In the genomic region with DNA sequence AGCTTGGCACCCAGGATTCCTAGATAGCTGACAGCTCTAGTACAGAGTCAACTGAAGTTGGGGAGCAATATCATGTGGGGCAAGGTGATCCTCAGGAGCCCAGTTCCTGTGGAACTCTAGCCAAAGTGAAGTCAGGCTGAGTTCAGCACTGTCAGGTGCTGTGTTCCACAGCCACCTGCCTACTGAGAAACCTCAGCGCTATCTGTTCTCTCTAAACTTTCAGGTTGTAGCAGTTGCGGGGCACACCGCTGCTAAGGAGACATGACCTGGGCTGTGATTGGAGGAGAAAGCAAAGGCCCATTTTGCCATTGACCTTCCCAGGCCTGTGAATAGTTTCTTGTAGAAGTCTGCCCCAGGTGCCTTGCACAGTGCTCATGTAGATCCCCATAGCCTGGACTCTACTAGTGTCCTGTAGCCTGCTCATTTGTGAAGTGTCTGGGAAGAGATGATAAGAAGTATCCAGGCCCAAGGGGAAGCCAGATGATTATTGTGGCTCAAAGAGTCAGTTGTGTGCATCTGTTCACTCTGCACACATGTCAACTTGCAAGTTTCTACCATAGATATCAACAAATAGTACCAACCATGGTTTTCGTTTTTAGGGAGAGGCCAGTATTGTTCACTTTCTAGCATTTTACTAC, we compare ENCODE assay signal across 27 mouse cellular contexts. TPM values are rescaled to one million over a fixed set of nuclear protein-coding genes. Genes with fewer than 3 reads are reported as not detected.
A peak's percentile ranks its signal among the peaks of the same experiment; 100 is the strongest.
DNase-seq lines count a peak whose midpoint lies in the region; ATAC-seq and TF ChIP-seq lines count a peak whose summit lies in the region.
"Not testable (repeated sequence)": the region's sequence is repeated elsewhere in the genome, so short reads cannot be mapped to it uniquely, and the experiment has no call there.
"Had no signal": no experiment of that assay in that cellular context is flagged by ENCODE, and none has a peak within 500 bp of the region (broad histone marks: within the 10 kb centered on the region; RNA-seq: fewer than 3 reads in every experiment).

No protein-coding gene starts in this region.

- H3K4me2 ChIP-seq in heart, embryonic 11.5 days; liver, embryonic 13.5 days; liver, embryonic 16.5 days (ENCODE audit: low read depth, low read length): not testable (repeated sequence)

- peak; percentile 85 for ATAC-seq in G1E (ENCODE audit: extremely low read depth, insufficient number of reproducible peaks, low FRiP score, poor library complexity, severe bottlenecking)
- peak; percentile 39; the same call in 1 of the 2 replicates for ATAC-seq in common myeloid progenitor, adult 5-6 weeks (replicated peaks; ENCODE audit: low read depth, poor library complexity, severe bottlenecking)
- 0 out of 2 replicates have a peak, but pooled peaks have one; percentile 57 for ATAC-seq in heart, embryonic 11.5 days (replicated peaks; ENCODE audit: insufficient number of reproducible peaks, low FRiP score, low TSS enrichment)
- peak; percentile 96 for ATAC-seq in liver, embryonic 13.5 days (ENCODE audit: low read depth)
- peak; percentile 87 for ATAC-seq in liver, embryonic 16.5 days (ENCODE audit: low read depth)
- ATAC-seq in megakaryocyte, adult 5-6 weeks (ENCODE audit: poor library complexity, severe bottlenecking): 0 out of 2 replicates have a peak, but pooled peaks have one; percentile 3
- peak; percentile 96 for ATAC-seq in megakaryocyte-erythroid progenitor cell, adult 5-6 weeks (replicated peaks; ENCODE audit: low FRiP score, low TSS enrichment, poor library complexity, severe bottlenecking)

- H3K27me3 ChIP-seq in G1E (ENCODE audit: insufficient read depth, low read length); heart, embryonic 11.5 days (ENCODE audit: control insufficient read depth, insufficient read depth, low read length); liver, embryonic 13.5 days; liver, embryonic 16.5 days (ENCODE audit: control insufficient read depth, insufficient read depth, low read depth, low read length): not testable (repeated sequence)

- not testable (repeated sequence) for DNase-seq in G1E (ENCODE audit: low spot score); liver, embryonic 13.5 days

- peaks cover 24% of the 10 kb centered on the region for H3K4me1 ChIP-seq in G1E (ENCODE audit: insufficient read depth, low read depth, low read length)
- not testable (repeated sequence) for H3K4me1 ChIP-seq in heart, embryonic 11.5 days (ENCODE audit: control insufficient read depth, insufficient read depth, low read length); liver, embryonic 16.5 days (ENCODE audit: control insufficient read depth, low read depth, low read length)
- peaks cover 12% of the 10 kb centered on the region for H3K4me1 ChIP-seq in liver, embryonic 13.5 days (replicated peaks)

- 73% methylated on average over 1 of the region's 4 CpGs for WGBS in heart, embryonic 11.5 days (ENCODE audit: insufficient replicate concordance)
- WGBS in liver, embryonic 13.5 days (ENCODE audit: insufficient replicate concordance): 17% methylated on average over 1 of the region's 4 CpGs
- 24% methylated on average over 1 of the region's 4 CpGs for WGBS in liver, embryonic 16.5 days (ENCODE audit: insufficient replicate concordance)

- not testable (repeated sequence) for TF ChIP-seq CTCF in G1E (IDR thresholded peaks at IDR 0.05; ENCODE audit: low read depth, low read length)

- not testable (repeated sequence) for H3K4me3 ChIP-seq in G1E (ENCODE audit: low read depth, low read length); heart, embryonic 11.5 days (ENCODE audit: low read depth, low read length); liver, embryonic 13.5 days (replicated peaks); liver, embryonic 16.5 days (ENCODE audit: low read depth, low read length)

- not testable (repeated sequence) for H3K36me3 ChIP-seq in G1E (replicated peaks); heart, embryonic 11.5 days (ENCODE audit: control insufficient read depth, insufficient read depth, low read length); liver, embryonic 13.5 days; liver, embryonic 16.5 days (ENCODE audit: control insufficient read depth, insufficient read depth)

- not testable (repeated sequence) for H3K27ac ChIP-seq in heart, embryonic 11.5 days (ENCODE audit: low read depth, low read length); liver, embryonic 16.5 days (ENCODE audit: low read length)
- H3K27ac ChIP-seq in liver, embryonic 13.5 days: peak overlapping the region; percentile 54; the same call in 1 of the 2 replicates

- H3K9me3 ChIP-seq in G1E (replicated peaks); heart, embryonic 11.5 days (replicated peaks; ENCODE audit: control insufficient read depth, low read length); liver, embryonic 13.5 days (replicated peaks); liver, embryonic 16.5 days (replicated peaks; ENCODE audit: control insufficient read depth, low read length): not testable (repeated sequence)

- not testable (repeated sequence) for H3K9ac ChIP-seq in heart, embryonic 11.5 days (ENCODE audit: low read depth, low read length); liver, embryonic 13.5 days; liver, embryonic 16.5 days (ENCODE audit: low read depth, low read length)

RNA-seq across cellular contexts. Expression of gene Ccr1, which starts 1.5 kb away (rescaled TPM):
- total RNA-seq in G1E (2014; fragmentation: Nextera tagmentation) (1.8 and 2.2 TPM in 2 replicates), G1E (2017) (3.7 and 3.9 TPM in 2 replicates)
- 0.03 and 0.04 TPM in 2 replicates for polyA plus RNA-seq in G1E (2012)
- total RNA-seq in common myeloid progenitor, adult 5-6 weeks (2017): 0.59 and 0.87 TPM in 2 replicates
- polyA plus RNA-seq in heart, embryonic 11.5 days (2014; fragmentation: Nextera tagmentation; extraction: Ambion mirVana): 0.80 and 0.92 TPM in 2 replicates
- polyA plus RNA-seq in liver, embryonic 13.5 days (2015; fragmentation: Nextera tagmentation; extraction: Ambion mirVana): 1.7 and 1.9 TPM in 2 replicates
- 2.9 and 3.5 TPM in 2 replicates for polyA plus RNA-seq in liver, embryonic 16.5 days (2015; fragmentation: Nextera tagmentation; extraction: Ambion mirVana)
- total RNA-seq in megakaryocyte, adult 5-6 weeks (2015): 119 and 127 TPM in 2 replicates
- 94.4 and 94.8 TPM in 2 replicates for total RNA-seq in megakaryocyte, adult 5-6 weeks (2017)
- 0.64 TPM in 1 of 2 replicates, not detected in the other for total RNA-seq in megakaryocyte-erythroid progenitor cell, adult 5-6 weeks (2014; fragmentation: Nextera tagmentation)
- not detected in 2 replicates for total RNA-seq in megakaryocyte-erythroid progenitor cell, adult 5-6 weeks (2017)
- total RNA-seq: ES-E14 had no signal

RNA-seq across cellular contexts. Expression of gene Ccr1l1, which starts 11.2 kb away (rescaled TPM):
- total RNA-seq in G1E (2014; fragmentation: Nextera tagmentation) (not detected in 2 replicates), G1E (2017) (0.11 and 0.46 TPM in 2 replicates)
- polyA plus RNA-seq in G1E (2012): not detected in 2 replicates
- total RNA-seq in common myeloid progenitor, adult 5-6 weeks (2017): not detected in 2 replicates
- not detected in 2 replicates for polyA plus RNA-seq in heart, embryonic 11.5 days (2014; fragmentation: Nextera tagmentation; extraction: Ambion mirVana)
- polyA plus RNA-seq in liver, embryonic 13.5 days (2015; fragmentation: Nextera tagmentation; extraction: Ambion mirVana): not detected in 2 replicates
- 0.07 TPM in 1 of 2 replicates, not detected in the other for polyA plus RNA-seq in liver, embryonic 16.5 days (2015; fragmentation: Nextera tagmentation; extraction: Ambion mirVana)
- total RNA-seq in megakaryocyte, adult 5-6 weeks (2015): 0.23 and 1.0 TPM in 2 replicates
- total RNA-seq in megakaryocyte, adult 5-6 weeks (2017): 0.33 TPM in 1 of 2 replicates, not detected in the other
- total RNA-seq in megakaryocyte-erythroid progenitor cell, adult 5-6 weeks (2014; fragmentation: Nextera tagmentation): not detected in 2 replicates
- not detected in 2 replicates for total RNA-seq in megakaryocyte-erythroid progenitor cell, adult 5-6 weeks (2017)
- total RNA-seq: adrenal gland, adult 2 months; adrenal gland, postnatal 14 days; adrenal gland, postnatal 4 days; ES-E14; gastrocnemius, adult 8-10 months; gastrocnemius, postnatal 25 days; heart, adult 18-20 months; heart, postnatal 14 days; heart, postnatal 4 days; hindbrain, postnatal 0 days had no signal
- polyA plus RNA-seq: adrenal gland, adult 2 months; brain, embryonic 14.5 days; embryonic facial prominence, embryonic 11.5 days; embryonic facial prominence, embryonic 14.5 days; forebrain, embryonic 12.5 days; forebrain, embryonic 15.5 days; heart, embryonic 13.5 days; heart, embryonic 16.5 days; hindbrain, embryonic 11.5 days; hindbrain, embryonic 14.5 days; hindbrain, postnatal 0 days; inflammation-experienced regulatory T-cells, adult 6 months had no signal

RNA-seq across cellular contexts. Expression of gene Ccr3, which starts 54.8 kb away (rescaled TPM):
- total RNA-seq in G1E (2014; fragmentation: Nextera tagmentation) (0.34 TPM in 1 of 2 replicates, not detected in the other), G1E (2017) (0.11 and 0.12 TPM in 2 replicates)
- not detected in 2 replicates for polyA plus RNA-seq in G1E (2012)
- not detected in 2 replicates for total RNA-seq in common myeloid progenitor, adult 5-6 weeks (2017)
- polyA plus RNA-seq in heart, embryonic 11.5 days (2014; fragmentation: Nextera tagmentation; extraction: Ambion mirVana): not detected in 2 replicates
- polyA plus RNA-seq in liver, embryonic 13.5 days (2015; fragmentation: Nextera tagmentation; extraction: Ambion mirVana): 0.10 and 0.12 TPM in 2 replicates
- polyA plus RNA-seq in liver, embryonic 16.5 days (2015; fragmentation: Nextera tagmentation; extraction: Ambion mirVana): 0.14 and 0.18 TPM in 2 replicates
- 15.1 and 20.7 TPM in 2 replicates for total RNA-seq in megakaryocyte, adult 5-6 weeks (2015)
- 22.2 and 28.5 TPM in 2 replicates for total RNA-seq in megakaryocyte, adult 5-6 weeks (2017)
- total RNA-seq in megakaryocyte-erythroid progenitor cell, adult 5-6 weeks (2014; fragmentation: Nextera tagmentation): not detected in 2 replicates
- total RNA-seq in megakaryocyte-erythroid progenitor cell, adult 5-6 weeks (2017): not detected in 2 replicates
- total RNA-seq: adrenal gland, adult 2 months; ES-E14; gastrocnemius, postnatal 25 days; heart, adult 18-20 months; heart, postnatal 14 days; heart, postnatal 4 days; hindbrain, postnatal 0 days had no signal
- polyA plus RNA-seq: adrenal gland, adult 2 months; embryonic facial prominence, embryonic 11.5 days; forebrain, embryonic 12.5 days; forebrain, embryonic 15.5 days; hindbrain, embryonic 11.5 days; hindbrain, embryonic 14.5 days; hindbrain, postnatal 0 days had no signal

Comparison
In these comparisons a context has a peak if more than half of its experiments do, and no peak if none do; other contexts are left out.
1. ATAC-seq: peak in every context shown above with its lines; median percentile 96 in liver, embryonic 13.5 days; 96 in megakaryocyte-erythroid progenitor cell, adult 5-6 weeks; 87 in liver, embryonic 16.5 days; 85 in G1E; 57 in heart, embryonic 11.5 days; 39 in common myeloid progenitor, adult 5-6 weeks; 3 in megakaryocyte, adult 5-6 weeks.
2. RNA of gene Ccr1, which starts 1.5 kb away (total RNA-seq): 94.4 to 127 TPM in megakaryocyte, adult 5-6 weeks; 1.8 to 3.9 TPM in G1E, 0.59 to 0.87 TPM in common myeloid progenitor, adult 5-6 weeks and 0.64 TPM in megakaryocyte-erythroid progenitor cell, adult 5-6 weeks; every median in the first group is over 10 times any median in the second.
3. RNA of gene Ccr3, which starts 54.8 kb away (total RNA-seq): 15.1 to 28.5 TPM in megakaryocyte, adult 5-6 weeks; 0.11 to 0.34 TPM in G1E, not detected in common myeloid progenitor, adult 5-6 weeks and not detected in megakaryocyte-erythroid progenitor cell, adult 5-6 weeks; every median in the first group is over 10 times any median in the second.